Mouse (Mus musculus): Measurements from ENCODE around the gene Cpsf7. TPM values are rescaled to one million over a fixed set of nuclear protein-coding genes. Genes with fewer than 3 reads are reported as not detected.

Cpsf7 gene
- 47.5 and 53.0 TPM in 2 replicates for polyA plus RNA-seq (2015; fragmentation: Nextera tagmentation; extraction: Ambion mirVana)

DNA sequence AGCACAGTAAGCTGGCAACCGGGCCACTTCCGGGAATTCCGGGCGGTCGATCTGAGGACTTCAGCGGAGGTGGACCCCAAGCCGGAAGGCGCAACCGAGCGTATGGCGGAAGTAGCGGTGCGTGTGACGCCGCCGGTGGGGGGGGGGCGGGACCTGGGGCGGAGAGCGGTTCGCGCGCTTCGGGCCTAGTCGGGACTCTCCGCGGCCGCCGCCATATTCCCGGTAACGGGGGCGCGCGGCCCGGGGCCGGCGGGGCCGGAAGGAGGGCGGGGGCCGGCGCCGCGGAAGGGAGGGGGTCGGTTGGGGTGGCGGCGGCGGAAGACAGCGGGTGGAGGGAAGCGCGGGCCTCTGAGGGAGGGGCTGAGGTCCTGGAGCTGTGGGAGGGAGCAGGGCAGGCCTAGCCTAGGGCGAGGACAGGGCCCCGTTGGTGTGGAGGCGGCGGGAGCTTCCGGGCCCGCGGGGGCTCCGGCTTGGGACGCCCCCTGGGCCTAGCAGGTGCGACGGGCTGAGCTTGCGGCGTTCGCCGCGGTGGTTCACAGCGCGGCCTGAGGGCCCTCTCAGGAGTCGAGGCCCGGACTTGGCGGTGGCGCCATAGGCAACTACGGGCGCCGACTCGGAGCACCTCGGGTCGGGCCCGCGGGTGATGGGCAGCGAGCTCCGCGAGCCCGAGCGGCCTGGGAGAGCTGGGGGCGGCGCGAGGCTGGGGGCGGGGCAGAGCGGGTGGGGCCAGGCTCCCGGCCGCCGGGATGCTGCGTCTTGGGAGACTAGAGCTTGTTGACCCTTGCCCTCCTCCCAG lies at the start of gene Cpsf7:
Gene Cpsf7, plus strand, starts transcription at position 161 of the 796 bp plus-strand sequence.
- Histone ChIP-seq H3K4me2 (replicated peaks; ENCODE audit: low read depth, low read length) (peak within 1 kb of the TSS; percentile 71), H3K4me1 (ENCODE audit: insufficient read depth, low read length) (peaks cover 28% of the 10 kb centered on the region), H3K4me3 (ENCODE audit: low read length) (peak within 1 kb of the TSS; percentile 96), H3K27ac (ENCODE audit: low read length) (peak within 1 kb of the TSS; percentile 99), H3K9me3 (ENCODE audit: low read length) (no peaks in the 10 kb centered on the region), H3K27me3 (ENCODE audit: insufficient read depth, low read length) (no peaks in the 10 kb centered on the region), H3K36me3 (ENCODE audit: insufficient read depth, low read length) (peaks cover 15% of the 10 kb centered on the region; the same call in 1 of the 2 replicates), H3K9ac (replicated peaks; ENCODE audit: low read length) (peak within 1 kb of the TSS; percentile 100)
- under 1% methylated on average over 54 of the region's 93 CpGs for WGBS
- peak; percentile 97 for ATAC-seq (ENCODE audit: low FRiP score, low TSS enrichment)

DNA sequence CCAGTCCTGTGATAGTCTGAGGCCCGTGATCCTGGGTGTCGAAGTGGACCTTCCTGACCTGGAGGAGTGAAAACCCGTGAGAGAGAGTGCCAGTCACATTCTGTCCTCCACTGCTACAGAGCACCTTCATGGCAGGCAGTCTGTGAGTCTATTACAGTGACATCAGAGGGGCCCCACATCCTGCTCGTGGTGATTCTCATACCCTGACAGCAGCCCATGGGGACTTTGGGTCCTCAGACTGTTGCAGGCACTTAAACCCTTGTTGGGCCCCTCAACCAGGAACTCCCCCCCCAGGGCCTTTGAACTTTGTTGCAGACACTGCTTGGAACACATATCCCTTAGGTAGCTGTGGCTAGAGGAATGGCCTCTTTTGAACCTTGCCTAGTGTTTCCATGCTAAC lies 45.5 kb upstream of the Cpsf7 start:
- Histone ChIP-seq H3K4me3 (ENCODE audit: low read length) (no peak overlapping the region), H3K4me2 (replicated peaks; ENCODE audit: low read depth, low read length) (no peak overlapping the region), H3K36me3 (ENCODE audit: insufficient read depth, low read length) (no peaks in the 10 kb centered on the region), H3K4me1 (ENCODE audit: insufficient read depth, low read length) (no peaks in the 10 kb centered on the region), H3K9ac (replicated peaks; ENCODE audit: low read length) (no peak overlapping the region), H3K9me3 (ENCODE audit: low read length) (no peaks in the 10 kb centered on the region), H3K27ac (ENCODE audit: low read length) (no peak overlapping the region), H3K27me3 (ENCODE audit: insufficient read depth, low read length) (peaks cover 2% of the 10 kb centered on the region; the same call in 1 of the 2 replicates)
- no peak for ATAC-seq (ENCODE audit: low FRiP score, low TSS enrichment)
- WGBS = 35% methylated on average over 4 of the region's 4 CpGs

DNA sequence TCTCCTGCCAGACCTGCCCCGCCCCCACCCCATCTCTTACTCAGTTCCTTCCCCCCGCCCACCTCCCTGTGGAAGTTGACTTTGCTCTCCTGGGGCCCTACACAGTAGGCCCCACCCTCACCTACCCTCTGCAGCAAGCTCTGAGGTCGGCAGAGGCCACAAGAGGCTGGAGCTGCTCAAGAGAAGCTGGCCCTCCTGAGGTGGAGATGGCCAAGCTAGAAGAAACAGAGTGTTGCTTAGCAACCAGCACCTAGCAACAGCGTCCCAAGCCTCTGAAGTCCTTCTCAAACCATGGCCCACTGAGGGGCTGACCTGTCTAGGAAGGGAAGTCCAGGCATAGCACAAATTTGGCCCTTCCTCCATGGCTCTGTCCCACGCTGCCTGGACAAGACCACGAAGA lies 42.4 kb upstream of the Cpsf7 start, which contains the start of gene Ppp1r32:
Gene Ppp1r32, minus strand, starts transcription at position 226 of the 400 bp plus-strand sequence.
- H3K9me3 ChIP-seq (ENCODE audit: low read length) = no peaks in the 10 kb centered on the region
- H3K4me2 ChIP-seq (replicated peaks; ENCODE audit: low read depth, low read length) = no peak within 1 kb of the TSS
- H3K4me1 ChIP-seq (ENCODE audit: insufficient read depth, low read length) = 0 out of 2 replicates have a peak, but pooled peaks cover 3% of the 10 kb centered on the region
- H3K36me3 ChIP-seq (ENCODE audit: insufficient read depth, low read length) = no peaks in the 10 kb centered on the region
- no peak within 1 kb of the TSS for H3K9ac ChIP-seq (replicated peaks; ENCODE audit: low read length)
- WGBS = 39% methylated on average over 6 of the region's 6 CpGs
- no peak within 1 kb of the TSS for H3K4me3 ChIP-seq (ENCODE audit: low read length)
- peak; percentile 49; the same call in 1 of the 2 replicates for ATAC-seq (ENCODE audit: low FRiP score, low TSS enrichment)
- H3K27me3 ChIP-seq (ENCODE audit: insufficient read depth, low read length) = no peaks in the 10 kb centered on the region
- no peak within 1 kb of the TSS for H3K27ac ChIP-seq (ENCODE audit: low read length)

DNA sequence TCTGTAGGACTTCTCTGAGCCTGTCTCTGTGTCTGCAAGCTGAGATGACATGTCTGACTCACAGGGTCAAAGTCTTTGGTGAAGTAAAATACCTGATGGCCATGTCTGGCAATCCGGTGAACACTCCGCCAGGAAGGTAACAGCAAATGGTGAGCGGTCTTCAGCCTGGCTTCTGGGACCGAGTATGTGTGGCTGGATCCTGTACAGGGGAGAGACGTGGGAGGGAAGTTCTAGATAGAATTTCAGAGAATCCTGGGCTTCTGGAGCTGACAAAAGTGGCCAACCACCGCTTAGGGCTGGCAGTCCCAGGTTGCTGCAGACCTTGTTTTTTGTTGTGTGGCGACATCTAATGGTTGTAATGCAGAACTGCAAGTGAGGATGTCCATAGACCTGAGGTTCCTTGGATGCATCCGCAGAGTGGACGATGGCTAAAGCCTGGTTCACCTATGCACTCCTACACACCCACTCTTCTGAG lies 38.8 kb upstream of the Cpsf7 start:
- WGBS = 16% methylated on average over 9 of the region's 9 CpGs
- Histone ChIP-seq H3K4me2 (replicated peaks; ENCODE audit: low read depth, low read length) (no peak overlapping the region), H3K27ac (ENCODE audit: low read length) (no peak overlapping the region), H3K9me3 (ENCODE audit: low read length) (no peaks in the 10 kb centered on the region), H3K36me3 (ENCODE audit: insufficient read depth, low read length) (no peaks in the 10 kb centered on the region), H3K4me1 (ENCODE audit: insufficient read depth, low read length) (0 out of 2 replicates have a peak, but pooled peaks cover 3% of the 10 kb centered on the region), H3K9ac (replicated peaks; ENCODE audit: low read length) (no peak overlapping the region), H3K4me3 (ENCODE audit: low read length) (no peak overlapping the region), H3K27me3 (ENCODE audit: insufficient read depth, low read length) (no peaks in the 10 kb centered on the region)
- peak; percentile 88 for ATAC-seq (ENCODE audit: low FRiP score, low TSS enrichment)

DNA sequence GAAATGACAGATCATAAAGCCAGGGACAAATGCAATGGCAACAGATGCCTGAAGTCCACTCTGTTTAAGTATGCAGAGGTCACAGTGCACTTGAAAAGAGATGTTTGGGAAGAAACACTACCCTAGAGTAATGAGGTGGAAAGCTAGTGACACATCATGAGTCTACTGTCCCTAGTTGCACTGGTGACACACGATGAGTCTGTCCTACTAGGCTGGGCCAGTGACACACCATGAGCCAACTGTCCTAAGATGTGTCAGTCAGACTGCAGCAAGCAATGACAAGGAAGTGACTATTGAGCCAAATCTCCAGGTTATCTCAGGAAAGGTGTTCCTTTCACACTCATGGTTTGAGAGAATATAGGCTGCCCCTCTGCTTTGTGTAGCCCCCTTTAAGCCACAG lies 29.4 kb upstream of the Cpsf7 start:
- Histone ChIP-seq H3K4me2 (replicated peaks; ENCODE audit: low read depth, low read length) (no peak overlapping the region), H3K27ac (ENCODE audit: low read length) (no peak overlapping the region), H3K4me1 (ENCODE audit: insufficient read depth, low read length) (peaks cover 6% of the 10 kb centered on the region; the same call in 1 of the 2 replicates), H3K9me3 (ENCODE audit: low read length) (no peaks in the 10 kb centered on the region), H3K4me3 (ENCODE audit: low read length) (no peak overlapping the region), H3K36me3 (ENCODE audit: insufficient read depth, low read length) (peaks cover 4% of the 10 kb centered on the region; the same call in 1 of the 2 replicates), H3K9ac (replicated peaks; ENCODE audit: low read length) (no peak overlapping the region), H3K27me3 (ENCODE audit: insufficient read depth, low read length) (no peaks in the 10 kb centered on the region)
- 40% methylated on average over 1 of the region's 1 CpGs for WGBS
- ATAC-seq (ENCODE audit: low FRiP score, low TSS enrichment) = no peak

DNA sequence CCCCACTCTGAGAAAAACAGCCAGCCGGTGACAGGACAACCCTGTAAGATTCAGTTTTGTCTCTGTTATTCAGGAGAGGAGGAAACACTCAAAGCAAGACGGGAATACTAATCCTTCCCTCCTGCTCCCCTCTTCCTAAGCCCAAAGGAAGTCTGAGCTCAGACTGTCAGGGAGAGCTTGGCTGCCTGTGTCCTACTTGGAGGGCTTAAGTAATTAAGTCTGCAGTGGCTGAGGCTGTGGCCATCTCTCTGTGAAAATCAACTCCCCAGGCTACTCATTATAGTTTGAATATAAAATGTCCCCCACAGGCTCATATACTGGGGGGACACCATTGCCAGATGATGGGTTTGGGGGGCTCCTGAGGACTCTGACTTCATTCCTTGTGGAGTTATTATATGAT lies 28.1 kb upstream of the Cpsf7 start:
- Histone ChIP-seq H3K9me3 (ENCODE audit: low read length) (no peaks in the 10 kb centered on the region), H3K27me3 (ENCODE audit: insufficient read depth, low read length) (no peaks in the 10 kb centered on the region), H3K36me3 (ENCODE audit: insufficient read depth, low read length) (peaks cover 17% of the 10 kb centered on the region), H3K4me3 (ENCODE audit: low read length) (no peak overlapping the region), H3K9ac (replicated peaks; ENCODE audit: low read length) (no peak overlapping the region), H3K27ac (ENCODE audit: low read length) (no peak overlapping the region), H3K4me1 (ENCODE audit: insufficient read depth, low read length) (peaks cover 6% of the 10 kb centered on the region; the same call in 1 of the 2 replicates), H3K4me2 (replicated peaks; ENCODE audit: low read depth, low read length) (no peak overlapping the region)
- 70% methylated on average over 2 of the region's 2 CpGs for WGBS
- no peak for ATAC-seq (ENCODE audit: low FRiP score, low TSS enrichment)

DNA sequence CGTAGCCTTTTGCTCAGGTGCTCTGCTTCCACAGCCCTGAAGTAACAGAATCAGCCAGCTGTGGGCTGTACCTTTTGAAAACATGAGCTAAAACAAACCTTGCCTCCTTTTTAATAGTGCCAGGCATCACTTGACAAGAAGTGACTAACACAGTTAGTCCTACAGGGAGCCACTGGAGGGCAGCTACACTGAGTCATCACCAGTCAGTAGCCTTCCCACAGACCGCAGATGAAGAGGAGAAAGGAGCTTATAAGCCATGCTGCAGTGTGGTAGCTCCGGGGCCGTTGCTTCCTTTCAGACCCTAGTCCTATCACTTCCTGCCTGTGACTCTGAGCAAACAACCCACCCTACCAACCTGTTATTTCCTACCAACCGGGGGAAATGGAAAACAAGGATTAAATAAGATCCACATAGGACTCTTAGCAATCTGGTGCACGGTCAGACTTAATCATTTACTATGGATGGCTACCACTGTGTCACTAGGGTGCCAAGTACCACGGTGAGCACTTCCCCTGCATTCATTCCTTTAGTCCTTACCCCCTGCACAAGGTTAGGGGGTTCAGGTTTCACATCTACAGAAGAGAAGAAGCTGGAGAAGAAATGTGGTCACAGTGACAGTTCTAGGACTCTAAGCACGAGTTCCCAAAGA lies 27.4 kb upstream of the Cpsf7 start:
- no peak overlapping the region for H3K4me2 ChIP-seq (replicated peaks; ENCODE audit: low read depth, low read length)
- no peak for ATAC-seq (ENCODE audit: low FRiP score, low TSS enrichment)
- no peak overlapping the region for H3K27ac ChIP-seq (ENCODE audit: low read length)
- no peaks in the 10 kb centered on the region for H3K9me3 ChIP-seq (ENCODE audit: low read length)
- WGBS = 38% methylated on average over 8 of the region's 8 CpGs
- peaks cover 6% of the 10 kb centered on the region; the same call in 1 of the 2 replicates for H3K4me1 ChIP-seq (ENCODE audit: insufficient read depth, low read length)
- H3K36me3 ChIP-seq (ENCODE audit: insufficient read depth, low read length) = peaks cover 18% of the 10 kb centered on the region
- H3K27me3 ChIP-seq (ENCODE audit: insufficient read depth, low read length) = no peaks in the 10 kb centered on the region
- H3K4me3 ChIP-seq (ENCODE audit: low read length) = no peak overlapping the region
- H3K9ac ChIP-seq (replicated peaks; ENCODE audit: low read length) = no peak overlapping the region

DNA sequence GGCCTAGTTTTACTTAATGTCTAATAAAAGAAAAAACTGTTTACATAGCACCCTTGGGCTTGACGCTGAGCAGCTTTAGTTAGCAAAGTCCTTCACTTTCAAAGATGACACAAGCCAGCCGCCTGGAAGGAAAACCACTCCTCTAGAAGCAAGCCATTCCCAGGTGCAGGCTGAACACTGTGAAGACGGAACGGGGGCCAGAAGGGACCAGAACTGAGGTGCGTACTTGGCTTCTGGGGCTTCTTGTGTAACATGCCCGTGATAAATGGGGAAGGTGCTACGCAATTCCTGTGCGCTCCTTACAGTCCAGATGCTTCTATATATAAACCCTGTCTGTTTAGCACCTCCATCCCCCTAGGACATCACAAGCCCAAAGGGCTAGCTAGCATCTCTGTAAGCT lies 24.5 kb upstream of the Cpsf7 start:
- H3K4me1 ChIP-seq (ENCODE audit: insufficient read depth, low read length) = peaks cover 6% of the 10 kb centered on the region; the same call in 1 of the 2 replicates
- H3K36me3 ChIP-seq (ENCODE audit: insufficient read depth, low read length) = peaks cover 25% of the 10 kb centered on the region
- H3K9ac ChIP-seq (replicated peaks; ENCODE audit: low read length) = no peak overlapping the region
- no peak overlapping the region for H3K4me2 ChIP-seq (replicated peaks; ENCODE audit: low read depth, low read length)
- 91% methylated on average over 8 of the region's 8 CpGs for WGBS
- no peak overlapping the region for H3K4me3 ChIP-seq (ENCODE audit: low read length)
- no peak overlapping the region for H3K27ac ChIP-seq (ENCODE audit: low read length)
- no peaks in the 10 kb centered on the region for H3K27me3 ChIP-seq (ENCODE audit: insufficient read depth, low read length)
- no peak for ATAC-seq (ENCODE audit: low FRiP score, low TSS enrichment)
- H3K9me3 ChIP-seq (ENCODE audit: low read length) = no peaks in the 10 kb centered on the region

DNA sequence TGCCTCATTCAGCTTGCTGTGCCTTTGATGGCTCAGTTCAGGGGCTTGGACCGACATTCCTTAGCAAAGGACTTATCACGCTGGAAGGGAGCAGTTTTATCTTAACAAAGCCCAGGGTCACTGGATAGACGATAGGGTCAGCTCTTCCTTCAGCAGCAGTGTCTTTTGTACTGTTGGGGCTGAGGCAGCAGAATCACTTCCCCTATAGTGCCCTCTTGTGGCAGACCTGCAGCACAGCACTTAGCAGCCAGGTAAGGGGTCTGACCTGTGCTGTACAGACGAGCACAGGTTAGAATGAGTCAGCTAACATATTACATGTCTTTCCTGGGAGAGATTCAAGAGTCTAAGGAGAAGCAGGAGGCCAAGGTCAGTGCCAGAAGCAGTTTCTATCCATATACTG lies 22.5 kb upstream of the Cpsf7 start:
- H3K27ac ChIP-seq (ENCODE audit: low read length) = no peak overlapping the region
- peaks cover 5% of the 10 kb centered on the region; the same call in 1 of the 2 replicates for H3K4me1 ChIP-seq (ENCODE audit: insufficient read depth, low read length)
- WGBS = 14% methylated on average over 4 of the region's 4 CpGs
- H3K9me3 ChIP-seq (ENCODE audit: low read length) = no peaks in the 10 kb centered on the region
- ATAC-seq (ENCODE audit: low FRiP score, low TSS enrichment) = no peak
- H3K4me2 ChIP-seq (replicated peaks; ENCODE audit: low read depth, low read length) = no peak overlapping the region
- no peak overlapping the region for H3K9ac ChIP-seq (replicated peaks; ENCODE audit: low read length)
- no peak overlapping the region for H3K4me3 ChIP-seq (ENCODE audit: low read length)
- no peaks in the 10 kb centered on the region for H3K27me3 ChIP-seq (ENCODE audit: insufficient read depth, low read length)
- peaks cover 30% of the 10 kb centered on the region for H3K36me3 ChIP-seq (ENCODE audit: insufficient read depth, low read length)

Data from kidney, embryonic 16.5 days (tissue).